Mouse (Mus musculus) A20 (cell line): ENCODE data around the gene Rps19.

Experiments
- DNase-seq: peaks from one replicate; pipeline ENCODE4 v3.0.0-alpha.2; 2011; ENCODE audit warnings: low read depth, low spot score

Rps19 gene

GRCm38 (mm10) chr7:24902630-24903443 lies 18.7 kb downstream of the Rps19 start, which contains the start of gene Arhgef1:
Gene Arhgef1, plus strand, starts transcription at chr7:24902912.
- peak; percentile 84 for DNase-seq

- no peak for DNase-seq
These were observed 19.3 kb downstream of the Rps19 start for GRCm38 (mm10) chr7:24903444-24903825.

GRCm38 (mm10) chr7:24904070-24904483 lies 19.9 kb downstream of the Rps19 start:
- DNase-seq, result peak; percentile 99

- DNase-seq, result peak; percentile 86
These were observed 20.8 kb downstream of the Rps19 start for GRCm38 (mm10) chr7:24904936-24905335.

- no peak for DNase-seq
These were observed 22.4 kb downstream of the Rps19 start for GRCm38 (mm10) chr7:24906551-24906950.

- DNase-seq, result no peak
These were observed 23.1 kb downstream of the Rps19 start for GRCm38 (mm10) chr7:24907211-24907748.

- DNase-seq, result no peak
These were observed 28.3 kb downstream of the Rps19 start for GRCm38 (mm10) chr7:24912480-24912879.

- no peak for DNase-seq
These were observed 34.7 kb downstream of the Rps19 start for GRCm38 (mm10) chr7:24918763-24919323.

- no peak for DNase-seq
These were observed 35.6 kb downstream of the Rps19 start for GRCm38 (mm10) chr7:24919728-24920127.

- no peak for DNase-seq
These were observed 46.3 kb downstream of the Rps19 start for GRCm38 (mm10) chr7:24930475-24930874.

GRCm38 (mm10) chr7:24931651-24932050 lies 47.5 kb downstream of the Rps19 start:
- DNase-seq, result no peak
